Mouse (Mus musculus) kidney, postnatal 10 days (tissue): ENCODE measurements around the gene Ikbkg.
"Not testable (repeated sequence)": the region's sequence is repeated elsewhere in the genome, so short reads cannot be mapped to it uniquely, and the experiment has no call there.

Experiments used
- DNase-seq: peaks from one replicate; pipeline ENCODE4 v3.0.0; 2021; ENCODE audit warnings: mixed read lengths

The Ikbkg gene

GRCm38 (mm10) chrX:74392535-74393443 lies at the start of gene Ikbkg, which contains the start of gene Fam3a:
Gene Ikbkg, plus strand, starts transcription at chrX:74393290.
Gene Fam3a, minus strand, starts transcription at chrX:74393272.
- DNase-seq: peak; percentile 90

- DNase-seq: no peak
Observed at GRCm38 (mm10) chrX:74352645-74353466, 40.2 kb upstream of the Ikbkg start.

DNA sequence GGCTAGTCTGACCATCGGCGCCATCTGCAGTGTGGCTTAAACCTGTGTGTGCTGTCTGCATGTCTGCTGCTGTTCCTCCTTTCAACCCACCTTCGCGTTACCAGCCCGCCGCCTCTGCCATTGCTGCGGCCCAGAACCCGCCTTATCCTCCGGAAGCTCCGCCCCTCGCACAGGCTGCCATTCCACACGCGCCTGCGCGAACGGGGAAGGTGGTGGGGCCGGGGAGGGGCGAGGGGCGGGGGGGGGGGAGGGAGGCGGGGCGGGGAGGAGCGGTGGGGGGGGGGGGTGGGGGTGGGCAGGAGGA lies 39.7 kb upstream of the Ikbkg start, which contains the start of gene Lage3:
Lage3 (minus strand) TSS at position 152 of the 304 bp plus-strand sequence.
- peak; percentile 89 for DNase-seq

GRCm38 (mm10) chrX:74357069-74357468 lies 36.0 kb upstream of the Ikbkg start:
- DNase-seq: not testable (repeated sequence)

DNA sequence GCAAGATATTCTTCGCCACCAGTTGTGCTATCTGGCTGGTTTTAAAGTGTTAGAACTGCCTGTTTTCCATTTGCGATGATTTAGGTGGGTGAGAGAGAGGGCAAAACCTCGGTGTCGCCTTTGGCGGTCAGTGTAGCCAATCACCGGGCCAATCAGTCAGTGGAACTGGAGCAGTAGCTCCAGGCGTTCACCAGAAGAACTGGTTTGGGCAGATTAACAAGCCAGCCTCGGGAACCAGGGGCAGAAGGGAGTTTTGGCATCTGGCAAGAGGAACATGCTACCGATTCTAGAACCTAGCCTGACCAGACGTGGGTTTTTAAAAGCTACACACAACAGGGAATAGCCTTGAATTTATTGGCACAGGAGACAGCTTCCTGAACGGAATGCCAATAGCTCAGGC lies 33.9 kb upstream of the Ikbkg start:
- DNase-seq: peak; percentile 22

- DNase-seq: no peak
Observed at GRCm38 (mm10) chrX:74367512-74367911, 25.6 kb upstream of the Ikbkg start.

DNA sequence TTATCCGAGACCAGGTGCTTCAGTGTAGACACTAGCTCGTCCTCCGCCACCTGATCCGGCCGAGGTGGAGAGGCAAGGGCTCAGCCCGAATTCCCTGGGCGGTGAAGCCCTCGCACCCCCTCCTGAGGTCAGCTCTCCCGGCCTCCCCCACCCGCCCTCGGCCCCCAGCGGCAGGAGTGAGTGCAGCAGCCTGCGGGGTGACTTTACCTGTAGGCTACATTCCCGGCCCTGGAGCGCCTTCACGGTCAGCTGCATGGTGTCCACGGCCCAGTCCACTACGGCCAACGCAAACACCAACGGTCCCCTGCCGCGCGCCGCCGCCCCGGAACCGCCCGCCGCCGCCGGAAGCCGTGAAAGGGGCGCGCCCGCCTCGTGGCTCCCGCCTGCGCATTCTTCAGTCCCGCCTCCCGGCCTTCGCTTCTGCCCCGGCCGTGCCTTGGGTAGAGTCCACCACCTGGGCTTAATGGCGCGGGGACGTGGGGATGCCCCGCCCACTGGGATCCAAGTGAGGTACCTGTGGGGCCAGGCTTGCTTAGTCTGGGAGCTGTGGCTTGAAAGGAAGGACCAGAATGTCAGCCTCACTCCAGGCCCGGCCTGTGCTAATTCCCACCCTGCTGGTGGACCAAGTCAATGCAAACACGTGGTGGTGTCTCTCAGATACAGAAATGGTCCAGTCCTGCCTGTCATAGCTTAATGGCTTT lies 24.7 kb upstream of the Ikbkg start:
- peak; percentile 85 for DNase-seq

- DNase-seq: peak; percentile 91
Observed at GRCm38 (mm10) chrX:74372888-74373549, 20.1 kb upstream of the Ikbkg start, which contains the start of the genes Ubl4a and Slc10a3. Gene Ubl4a, minus strand, starts transcription at chrX:74373218. Gene Slc10a3, minus strand, starts transcription at chrX:74373349.

DNA sequence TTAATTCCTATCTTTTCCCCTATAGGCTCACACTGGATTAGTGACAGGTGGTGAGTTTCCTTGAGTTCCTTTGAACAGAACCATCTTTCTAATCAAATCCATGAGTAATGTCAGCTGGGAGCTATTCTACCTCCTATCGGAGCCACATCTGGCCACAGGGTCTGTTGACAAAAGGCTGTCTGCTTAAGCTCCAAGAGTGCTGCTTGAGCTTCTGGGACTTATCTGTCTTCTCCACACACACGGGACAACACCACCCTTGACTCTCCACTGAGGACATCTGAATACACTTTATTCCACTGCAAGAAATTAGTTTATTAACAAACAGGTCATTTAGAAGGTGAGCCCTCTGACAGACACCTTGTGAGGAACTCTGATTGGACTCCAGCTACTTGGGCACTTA lies 8.6 kb upstream of the Ikbkg start:
- DNase-seq: no peak

DNA sequence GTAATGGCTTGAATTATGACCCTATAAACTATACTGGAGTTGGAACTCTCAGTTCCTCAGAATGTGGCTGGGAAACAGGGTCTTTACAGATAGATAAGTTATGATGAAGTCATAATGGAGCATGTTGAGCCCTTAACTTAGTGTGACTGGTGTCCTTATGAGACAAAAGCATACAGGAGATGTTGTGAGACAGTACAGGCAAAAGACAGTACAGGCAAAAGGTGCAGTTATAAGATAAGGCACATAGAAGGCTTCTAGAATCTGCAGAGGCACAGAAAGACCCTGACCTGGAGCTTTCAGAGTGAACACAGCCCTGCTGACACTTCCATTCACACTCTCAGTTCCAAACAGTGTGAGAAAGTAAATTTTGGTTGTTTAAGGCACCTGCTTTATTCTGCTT lies 4.9 kb upstream of the Ikbkg start:
- DNase-seq: no peak

GRCm38 (mm10) chrX:74400136-74400535 lies 7.0 kb downstream of the Ikbkg start:
- no peak for DNase-seq

GRCm38 (mm10) chrX:74408340-74408739 lies 15.2 kb downstream of the Ikbkg start:
- no peak for DNase-seq

GRCm38 (mm10) chrX:74413377-74413776 lies 20.3 kb downstream of the Ikbkg start:
- peak; percentile 77 for DNase-seq

DNA sequence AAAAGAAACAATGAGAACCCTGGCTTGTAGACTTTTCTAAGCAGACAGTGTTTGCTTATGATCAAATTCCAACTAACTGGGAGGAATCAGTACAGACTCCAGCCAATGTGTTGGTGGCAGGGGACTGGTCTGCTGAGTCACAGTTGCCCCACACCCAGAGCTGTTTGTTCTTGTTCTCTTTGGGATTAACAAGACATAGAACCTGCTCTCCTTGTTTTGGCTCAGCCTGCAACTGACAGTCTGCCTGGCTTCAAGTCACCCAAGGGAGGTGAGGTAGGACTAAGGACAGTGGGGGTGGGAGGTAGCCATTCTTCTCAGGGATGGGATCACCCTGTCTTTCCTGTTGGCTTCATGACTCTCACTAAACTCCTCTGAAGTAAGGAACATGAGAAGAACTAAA lies 31.4 kb downstream of the Ikbkg start:
- DNase-seq: no peak

DNA sequence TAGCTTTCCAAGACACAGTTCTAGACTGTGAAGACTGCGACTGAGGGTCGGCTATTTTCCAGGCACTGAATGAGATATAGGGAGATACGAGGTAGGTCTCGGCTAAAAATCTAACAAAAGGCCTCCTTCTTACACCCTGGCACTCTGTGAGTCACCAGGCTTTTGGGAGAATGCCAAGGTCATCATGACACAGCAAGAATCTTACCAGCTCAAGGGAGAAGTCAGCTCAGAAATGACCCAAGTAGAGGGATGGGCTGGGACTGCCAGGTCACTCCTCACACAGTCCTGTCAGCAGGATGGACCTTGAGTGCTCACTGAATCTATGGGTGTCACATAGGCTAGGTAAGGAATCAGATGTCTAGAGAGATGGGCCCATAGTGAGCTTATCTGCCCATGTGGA lies 32.1 kb downstream of the Ikbkg start:
- DNase-seq: peak; percentile 11

DNA sequence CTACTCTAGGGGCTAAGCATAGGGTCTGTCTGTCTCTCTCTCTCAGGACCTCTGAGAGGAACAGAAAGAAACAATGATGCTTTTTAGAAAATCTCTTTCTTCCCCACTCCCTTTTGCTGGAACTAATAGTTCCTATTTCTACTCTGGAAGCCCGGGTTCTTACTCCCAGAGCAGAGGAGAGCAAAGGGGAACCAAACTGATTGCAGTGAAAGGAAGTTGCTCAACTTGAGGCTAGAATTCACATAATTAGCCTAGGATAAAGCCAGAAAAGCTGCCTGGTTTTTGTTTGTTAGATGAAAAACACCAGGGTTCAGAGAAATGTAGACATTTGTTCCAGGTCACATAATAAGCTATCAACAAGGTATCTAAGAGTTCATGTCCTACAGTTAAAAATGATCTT lies 33.2 kb downstream of the Ikbkg start:
- no peak for DNase-seq

DNA sequence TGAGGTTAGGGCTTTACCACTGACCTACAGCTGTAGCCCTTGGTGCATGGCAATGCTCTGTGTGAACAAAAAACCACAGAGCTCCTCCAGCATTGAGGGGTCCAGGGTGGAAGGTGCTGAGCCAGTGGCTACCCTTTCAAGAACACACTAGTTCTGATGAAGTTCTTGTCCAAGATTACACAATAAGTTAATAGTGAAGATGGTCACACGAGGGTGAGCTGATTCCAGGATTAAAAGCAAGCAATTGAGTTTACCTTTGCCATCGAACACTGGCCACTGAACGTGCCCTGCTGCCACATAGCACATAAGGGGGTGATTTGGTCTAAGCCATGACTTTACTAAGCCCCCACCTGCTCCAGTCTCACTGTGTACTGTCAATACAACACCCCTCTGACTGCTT lies 34.0 kb downstream of the Ikbkg start:
- DNase-seq: no peak

DNA sequence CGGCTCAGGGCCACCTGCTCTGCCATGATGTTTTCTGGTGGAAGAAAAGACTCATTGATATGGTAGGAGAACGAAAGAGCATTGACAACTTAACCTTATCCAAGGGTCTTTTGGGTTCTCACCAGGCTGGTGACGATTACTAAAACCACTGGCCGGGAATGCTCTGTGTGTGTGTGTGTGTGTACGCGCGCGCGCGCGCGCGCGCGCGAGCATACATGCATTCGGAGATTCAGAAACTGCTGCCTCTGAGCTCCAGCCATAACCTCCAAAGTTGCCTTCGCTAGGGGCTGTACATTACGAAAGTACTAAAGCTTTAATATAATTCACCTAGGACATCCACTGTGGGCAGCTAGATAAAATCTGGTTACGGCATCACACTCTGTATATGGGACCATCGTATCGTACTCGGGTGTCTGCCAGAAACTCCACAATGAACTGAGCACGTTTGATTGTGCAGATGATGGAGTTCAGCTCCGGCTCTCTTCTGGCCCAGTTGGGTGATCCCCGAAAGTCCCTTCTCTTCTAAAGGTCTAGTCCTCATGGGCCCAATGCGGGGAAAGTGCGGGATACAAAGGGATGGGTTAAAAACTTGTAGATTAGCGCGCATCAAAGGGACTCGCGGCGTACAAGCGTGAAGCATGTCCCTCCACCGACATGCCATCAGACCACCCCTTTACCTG lies 35.2 kb downstream of the Ikbkg start:
- peak; percentile 10 for DNase-seq

DNA sequence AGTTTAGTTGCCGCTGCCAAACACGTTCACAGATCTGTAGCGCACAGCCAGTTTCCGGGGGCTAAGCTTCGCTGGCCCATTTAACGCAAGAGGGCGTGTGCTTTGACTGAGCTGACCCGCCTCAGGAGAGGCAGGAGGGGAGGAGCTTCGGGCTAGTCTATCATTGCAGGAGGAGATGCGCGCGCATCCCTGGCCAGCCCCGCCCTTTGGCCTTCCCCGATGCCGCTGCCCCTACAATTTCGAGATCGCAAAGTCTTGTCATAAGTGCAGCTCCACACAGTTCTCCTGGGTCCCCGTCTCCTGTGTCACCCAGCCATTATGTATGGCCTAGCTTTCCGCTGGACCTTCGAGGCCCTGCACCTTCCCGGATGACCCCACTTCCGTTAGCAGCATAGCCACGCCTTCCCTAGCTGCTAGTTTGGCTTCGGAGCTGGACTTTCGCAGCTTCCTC lies 35.8 kb downstream of the Ikbkg start, which contains the start of gene G6pdx:
G6pdx (minus strand) TSS at position 369 of the 451 bp plus-strand sequence.
- DNase-seq: peak; percentile 93

DNA sequence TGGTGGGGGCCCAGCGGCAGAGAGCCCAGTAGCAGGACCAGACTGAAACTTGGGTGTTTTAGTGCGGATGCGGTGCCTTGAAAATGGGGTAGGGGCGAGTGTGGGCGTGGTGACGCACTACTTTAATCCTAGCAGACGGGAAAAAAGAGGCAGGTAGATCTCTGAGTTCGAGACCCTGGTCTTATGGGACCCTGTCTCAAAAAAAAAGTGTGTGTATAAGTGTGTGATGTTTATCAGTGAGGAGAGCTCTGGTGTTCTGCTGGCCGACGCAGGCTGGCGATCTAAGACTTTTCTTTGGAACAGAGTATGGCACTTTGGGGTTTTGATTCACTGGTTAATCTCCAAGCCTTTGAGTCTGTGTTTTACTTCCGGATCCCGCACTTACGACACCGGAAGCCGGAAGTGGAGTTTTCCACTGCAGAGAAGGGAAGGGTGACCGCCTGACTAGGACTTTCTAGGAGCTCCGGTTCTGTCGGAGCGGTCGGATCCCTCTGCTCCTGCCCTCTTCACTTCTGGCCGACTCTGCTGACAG lies 36.3 kb downstream of the Ikbkg start:
- DNase-seq: peak; percentile 84

DNA sequence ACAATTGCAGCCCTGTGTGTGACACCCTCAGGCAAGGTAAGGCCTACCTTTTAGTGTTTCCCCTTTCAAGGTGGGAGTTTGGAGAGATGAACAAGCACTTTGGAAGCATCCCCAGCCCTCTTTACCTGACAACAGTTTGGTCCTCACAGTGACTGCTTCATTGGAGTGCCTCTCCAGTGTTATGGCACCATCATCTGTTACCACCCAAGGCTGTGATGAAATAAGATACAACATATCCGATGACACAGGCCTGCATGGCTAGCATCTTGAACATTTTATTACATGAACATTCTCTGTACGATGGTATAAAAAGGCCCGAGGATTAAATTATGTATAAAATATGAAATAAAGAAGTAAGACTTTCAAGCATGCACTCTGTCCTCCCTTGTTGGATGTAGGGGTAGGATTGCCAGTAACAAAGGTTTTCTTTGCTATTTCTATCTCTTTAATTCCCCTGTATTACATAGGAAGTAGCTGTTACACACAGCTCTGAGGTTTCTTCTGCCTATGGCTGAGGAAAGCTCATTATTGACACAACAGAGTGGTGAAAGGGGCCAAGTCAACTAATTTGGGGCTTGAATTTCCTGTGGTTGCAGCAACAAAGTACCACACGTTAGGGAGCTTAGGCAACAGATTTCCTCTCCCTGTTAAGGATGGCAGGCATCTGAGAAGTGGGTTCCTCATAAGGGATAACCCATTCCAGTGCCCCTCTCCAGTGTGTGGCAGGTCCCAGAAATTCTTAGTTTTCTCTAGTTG lies 58.2 kb downstream of the Ikbkg start:
- DNase-seq: no peak
